Mouse (Mus musculus): ENCODE data around the gene Dgki.

- TF ChIP-seq CTCF (IDR thresholded peaks at IDR 0.05; ENCODE audit: low read depth, low read length) (no peak), POLR2A (IDR thresholded peaks at IDR 0.05; ENCODE audit: borderline replicate concordance, low read depth, low read length) (no peak)
Observed at GRCm38 (mm10) chr6:37143867-37144163, 156.2 kb downstream of the Dgki start.
